Mouse (Mus musculus) CH12.LX (cell line): ENCODE measurements at regions not wholly inside any gene's neighbourhood (a gene's known extent, or its start where the extent isn't known, plus 50 kb on each side); places are given as distances from the start of the nearest gene placed in this dataset.

Experiments
- DNase-seq: peaks from one replicate; pipeline ENCODE4 v3.0.0-alpha.2; 2013; ENCODE audit errors: extremely low read depth
- H3K27ac ChIP-seq: 2 replicates; pipeline ENCODE4 v1.5.1; 2012; ENCODE audit warnings: low read depth, mild to moderate bottlenecking, control low read depth, moderate library complexity; ENCODE audit not compliant: insufficient read depth
- H3K27me3 ChIP-seq: replicated peaks from 2 replicates; pipeline ENCODE3; 2012; ENCODE audit warnings: inconsistent platforms
- H3K36me3 ChIP-seq, 2 experiments: replicated peaks in 1 of 2; 2 replicates each; pipeline versions ENCODE3 to v1.6.1; 2012; ENCODE audit warnings: inconsistent platforms in 1 of 2, low read length in 1 of 2, mild to moderate bottlenecking in 1 of 2, mixed read lengths in 1 of 2, moderate library complexity in 1 of 2; ENCODE audit not compliant: control insufficient read depth in 1 of 2, insufficient read depth in 1 of 2
- H3K4me1 ChIP-seq, 2 experiments: 2 replicates each; pipeline ENCODE4 v1.6.1; 2012; ENCODE audit warnings: inconsistent platforms in 1 of 2, moderate library complexity in 1 of 2; ENCODE audit not compliant: insufficient read depth in 2 of 2, control insufficient read depth in 1 of 2
- H3K4me2 ChIP-seq: 2 replicates; pipeline ENCODE4 v1.6.1; 2012; ENCODE audit warnings: low read depth, mild to moderate bottlenecking, control low read depth; ENCODE audit not compliant: poor library complexity, insufficient read depth, severe bottlenecking
- H3K4me3 ChIP-seq, 3 experiments: fragments of 150-350 bp in 1 of 3; sonication (generic) in 1 of 3; replicated peaks in 1 of 3; 2 replicates each; pipeline versions ENCODE3 to v1.5.1; 2011 to 2012; ENCODE audit warnings: low read depth in 2 of 3, low read length in 2 of 3, mild to moderate bottlenecking in 2 of 3, moderate library complexity in 2 of 3, control low read depth in 1 of 3, improper control_type of control experiment in 1 of 3, inconsistent platforms in 1 of 3, mixed read lengths in 1 of 3; ENCODE audit not compliant: poor library complexity in 1 of 3
- H3K79me2 ChIP-seq: replicated peaks from 2 replicates; pipeline ENCODE4 v1.6.1; 2012; ENCODE audit warnings: mild to moderate bottlenecking, moderate library complexity; ENCODE audit not compliant: control insufficient read depth, poor library complexity, insufficient read depth, severe bottlenecking; ENCODE audit errors: extremely low read depth
- H3K9ac ChIP-seq: 2 replicates; pipeline ENCODE4 v1.6.1; 2012; ENCODE audit warnings: low read depth, mild to moderate bottlenecking, control low read depth, moderate library complexity; ENCODE audit not compliant: insufficient read depth
- H3K9me3 ChIP-seq: replicated peaks from 2 replicates; pipeline ENCODE3; 2012; ENCODE audit warnings: low read length, inconsistent platforms, mixed read lengths
- BHLHE40 ChIP-seq: IDR thresholded peaks from 2 replicates; pipeline ENCODE4 v1.6.1; 2011; ENCODE audit warnings: mild to moderate bottlenecking, low read depth, low read length, improper control_type of control experiment
- E2F4 ChIP-seq: IDR thresholded peaks from 2 replicates; pipeline ENCODE4 v1.6.1; 2011; ENCODE audit warnings: low read depth, low read length, improper control_type of control experiment; ENCODE audit not compliant: insufficient replicate concordance
- EP300 ChIP-seq: IDR thresholded peaks from 2 replicates; pipeline ENCODE4 v1.6.1; 2011; ENCODE audit warnings: low read length, improper control_type of control experiment
- ETS1 ChIP-seq: conservative IDR thresholded peaks from 2 replicates; pipeline ENCODE4 v1.6.1; 2012; ENCODE audit warnings: low read depth, mild to moderate bottlenecking, inconsistent platforms, low read length, improper control_type of control experiment, moderate library complexity
- GABPA ChIP-seq: IDR thresholded peaks from 2 replicates; pipeline ENCODE4 v1.6.1; 2012; ENCODE audit warnings: low read depth, low read length, improper control_type of control experiment, inconsistent platforms; ENCODE audit not compliant: insufficient replicate concordance
- KAT2A ChIP-seq: IDR thresholded peaks from 2 replicates; pipeline ENCODE4 v1.6.1; 2012; ENCODE audit warnings: low read length, improper control_type of control experiment, inconsistent platforms; ENCODE audit not compliant: insufficient replicate concordance
- MAFK ChIP-seq: IDR thresholded peaks from 2 replicates; pipeline ENCODE4 v1.6.1; 2011; ENCODE audit warnings: low read length, improper control_type of control experiment; ENCODE audit not compliant: insufficient replicate concordance
- MAX ChIP-seq: IDR thresholded peaks from 2 replicates; pipeline ENCODE4 v1.6.1; 2011; ENCODE audit warnings: low read length, improper control_type of control experiment
- MAZ ChIP-seq: IDR thresholded peaks from 2 replicates; pipeline ENCODE4 v1.6.1; 2012; ENCODE audit warnings: low read depth, mild to moderate bottlenecking, inconsistent platforms, low read length, improper control_type of control experiment, moderate library complexity
- MXI1 ChIP-seq: IDR thresholded peaks from 2 replicates; pipeline ENCODE4 v1.6.1; 2011; ENCODE audit warnings: mild to moderate bottlenecking, low read depth, low read length, improper control_type of control experiment
- NELFE ChIP-seq: IDR thresholded peaks from 2 replicates; pipeline ENCODE4 v1.6.1; 2011; ENCODE audit warnings: low read depth, low read length, improper control_type of control experiment
- NRF1 ChIP-seq: IDR thresholded peaks from 2 replicates; pipeline ENCODE4 v1.6.1; 2014; ENCODE audit warnings: low read depth, mild to moderate bottlenecking, inconsistent platforms, low read length, improper control_type of control experiment, moderate library complexity
- PAX5 ChIP-seq: IDR thresholded peaks from 2 replicates; pipeline ENCODE4 v1.6.1; 2012; ENCODE audit warnings: low read length, inconsistent platforms, mixed read lengths
- RAD21 ChIP-seq: IDR thresholded peaks from 2 replicates; pipeline ENCODE4 v1.6.1; 2011; ENCODE audit warnings: low read depth, mild to moderate bottlenecking, low read length, improper control_type of control experiment, moderate library complexity
- RCOR1 ChIP-seq: conservative IDR thresholded peaks from 2 replicates; pipeline ENCODE4 v1.6.1; 2012; ENCODE audit warnings: low read depth, mild to moderate bottlenecking, inconsistent platforms, low read length, improper control_type of control experiment
- SIN3A ChIP-seq: IDR thresholded peaks from 2 replicates; pipeline ENCODE4 v1.6.1; 2012; ENCODE audit warnings: low read length, improper control_type of control experiment, inconsistent platforms
- TBP ChIP-seq: conservative IDR thresholded peaks from 2 replicates; pipeline ENCODE4 v1.6.1; 2011; ENCODE audit warnings: low read depth, low read length, improper control_type of control experiment
- TCF12 ChIP-seq: IDR thresholded peaks from 2 replicates; pipeline ENCODE4 v1.6.1; 2014; ENCODE audit warnings: low read depth, mild to moderate bottlenecking, inconsistent platforms, low read length, improper control_type of control experiment
- UBTF ChIP-seq: IDR thresholded peaks from 2 replicates; pipeline ENCODE4 v1.6.1; 2012; ENCODE audit warnings: low read depth, mild to moderate bottlenecking, inconsistent platforms, low read length, improper control_type of control experiment, moderate library complexity
- USF1 ChIP-seq: IDR thresholded peaks from 2 replicates; pipeline ENCODE4 v1.6.1; 2014; ENCODE audit warnings: low read depth, mild to moderate bottlenecking, inconsistent platforms, low read length, improper control_type of control experiment
- USF2 ChIP-seq: conservative IDR thresholded peaks from 2 replicates; pipeline ENCODE4 v1.6.1; 2011; ENCODE audit warnings: low read depth, low read length, improper control_type of control experiment
- dilution Hi-C: fragments of 300-500 bp; cut with MboI; formaldehyde crosslinking; loops from 2 replicates; pipeline ENCODE4 v1.14.3; 2020; ENCODE audit warnings: low sequenced_read_pairs; ENCODE audit not compliant: extremely low pct_unique_long_range_greater_than_20kb, extremely low pct_ligation_motif_present
- in situ Hi-C: fragments of 300-500 bp; cut with MboI; formaldehyde crosslinking; loops from 3 replicates; pipeline ENCODE4 v1.14.3; 2019; ENCODE audit warnings: low sequenced_read_pairs, low pct_ligation_motif_present, low pct_unique_long_range_greater_than_20kb, mixed read lengths

- Histone ChIP-seq H3K36me3 (no peaks in the 10 kb centered on the region), H3K9me3 (no peaks in the 10 kb centered on the region), H3K4me3 (no peak overlapping the region), H3K79me2 (no peaks in the 10 kb centered on the region), H3K27ac (no peak overlapping the region)
- dilution Hi-C loops (no loop called here), in situ Hi-C loops (no loop called here)
- no peak for TF ChIP-seq USF2
- TF ChIP-seq MAZ = no peak
- no peak for TF ChIP-seq KAT2A
- no peak for TF ChIP-seq EP300
- TF ChIP-seq, all 38 proteins: peak for 0
- Histone ChIP-seq H3K27me3 (no peaks in the 10 kb centered on the region), H3K4me2 (no peak overlapping the region), H3K4me1 (peaks cover 14 to 26% of the 10 kb centered on the region in 2 experiments), H3K9ac (no peak overlapping the region)
- DNase-seq = no peak
These were observed 123.5 kb downstream of the Zfp706 start for GRCm38 (mm10) chr15:36884074-36884473.

GRCm38 (mm10) chr15:36883156-36883555 lies 124.4 kb downstream of the Zfp706 start:
- dilution Hi-C loops = no loop called here
- Histone ChIP-seq H3K36me3 (no peaks in the 10 kb centered on the region), H3K27me3 (no peaks in the 10 kb centered on the region), H3K4me3 (no peak overlapping the region), H3K4me1 (peaks cover 10 to 22% of the 10 kb centered on the region in 2 experiments), H3K79me2 (no peaks in the 10 kb centered on the region), H3K27ac (no peak overlapping the region), H3K9ac (no peak overlapping the region), H3K4me2 (no peak overlapping the region), H3K9me3 (no peaks in the 10 kb centered on the region)
- DNase-seq = no peak
- TF ChIP-seq NRF1 (no peak), MXI1 (no peak), UBTF (no peak), TCF12 (no peak), RCOR1 (no peak), PAX5 (no peak)
- in situ Hi-C loops = no loop called here

GRCm38 (mm10) chr15:36881576-36881975 lies 126.0 kb downstream of the Zfp706 start:
- H3K4me1 ChIP-seq = peaks cover 10 to 22% of the 10 kb centered on the region in 2 experiments
- H3K36me3 ChIP-seq = no peaks in the 10 kb centered on the region
- H3K79me2 ChIP-seq = no peaks in the 10 kb centered on the region
- in situ Hi-C loops = no loop called here
- no peak for DNase-seq
- no peak overlapping the region for H3K4me2 ChIP-seq
- dilution Hi-C loops = no loop called here
- no peak overlapping the region for H3K27ac ChIP-seq
- H3K4me3 ChIP-seq = no peak overlapping the region
- no peak overlapping the region for H3K9ac ChIP-seq
- H3K9me3 ChIP-seq = no peaks in the 10 kb centered on the region
- no peaks in the 10 kb centered on the region for H3K27me3 ChIP-seq
- no peak for TF ChIP-seq UBTF
- TF ChIP-seq SIN3A = no peak
- no peak for TF ChIP-seq TBP
- no peak for TF ChIP-seq RCOR1
- TF ChIP-seq NELFE = no peak
- TF ChIP-seq RAD21 = no peak
- TF ChIP-seq USF1 = no peak
- no peak for TF ChIP-seq MAZ
- TF ChIP-seq MAFK = no peak
- TF ChIP-seq ETS1 = no peak
- no peak for TF ChIP-seq MAX
- TF ChIP-seq E2F4 = no peak
- no peak for TF ChIP-seq GABPA
- TF ChIP-seq BHLHE40 = no peak
- TF ChIP-seq PAX5 = no peak
- TF ChIP-seq, all 38 proteins: peak for 0
